Mouse (Mus musculus) lung, embryonic 14.5 days (tissue): Measurements from ENCODE around the gene Zbtb5. TPM values are rescaled to one million over a fixed set of nuclear protein-coding genes. Genes with fewer than 3 reads are reported as not detected.

Experiments
- ATAC-seq: fragments of 200-750 bp; cut with Nextera tagmentation; 2 replicates; pipeline ENCODE4 v1.8.0; 2017; ENCODE audit warnings: mild to moderate bottlenecking, moderate TSS enrichment, moderate library complexity; ENCODE audit not compliant: insufficient read depth
- DNase-seq: peaks from one replicate; pipeline ENCODE4 v3.0.0-alpha.2; 2015
- H3K27ac ChIP-seq: fragments of 300-500 bp; sonication (generic); 2 replicates; pipeline ENCODE4 v1.5.1; 2014; ENCODE audit warnings: low read depth, mild to moderate bottlenecking, moderate library complexity
- H3K27me3 ChIP-seq: fragments of 300-500 bp; sonication (generic); 2 replicates; pipeline ENCODE4 v1.6.1; 2014; ENCODE audit warnings: low read length, control low read depth; ENCODE audit not compliant: insufficient read depth
- H3K36me3 ChIP-seq: fragments of 300-500 bp; sonication (generic); 2 replicates; pipeline ENCODE4 v1.6.1; 2014; ENCODE audit warnings: control low read depth; ENCODE audit not compliant: insufficient read depth
- H3K4me1 ChIP-seq: fragments of 300-500 bp; sonication (generic); 2 replicates; pipeline ENCODE4 v1.6.1; 2014; ENCODE audit warnings: antibody characterized with exemption, control low read depth; ENCODE audit not compliant: insufficient read depth
- H3K4me2 ChIP-seq: fragments of 300-500 bp; sonication (generic); 2 replicates; pipeline ENCODE4 v1.6.1; 2014; ENCODE audit warnings: mild to moderate bottlenecking
- H3K4me3 ChIP-seq: fragments of 300-500 bp; sonication (generic); 2 replicates; pipeline ENCODE4 v1.5.1; 2014; ENCODE audit warnings: low read depth, low read length
- H3K9ac ChIP-seq: fragments of 300-500 bp; sonication (generic); 2 replicates; pipeline ENCODE4 v1.6.1; 2014
- H3K9me3 ChIP-seq: fragments of 300-500 bp; sonication (generic); 2 replicates; pipeline ENCODE4 v1.6.1; 2016; ENCODE audit warnings: low read depth, low read length, control low read depth
- CTCF ChIP-seq: IDR thresholded peaks from 2 replicates; pipeline ENCODE4 v1.5.1; 2016; ENCODE audit warnings: antibody characterized with exemption, low read depth
- WGBS: fragments of 180-500 bp; shearing (Covaris S2); extraction: QIAGEN DNeasy Blood & Tissue Kit; methylation state at CpG from one replicate; pipeline ENCODE4 v1.1.7; 2014; 5-methylcytosine and 5-hydroxymethylcytosine counted together
- polyA plus RNA-seq: library from polyadenylated mRNA; unstranded; fragments of >200 nt; fragmentation: Nextera tagmentation; extraction: Ambion mirVana; gene quantifications from 2 replicates; pipeline ENCODE4 v1.2.1, GENCODE M21; 2014

Gene Zbtb5
- polyA plus RNA-seq, 1 experiment from 2014 or later = 23.7 TPM

DNA sequence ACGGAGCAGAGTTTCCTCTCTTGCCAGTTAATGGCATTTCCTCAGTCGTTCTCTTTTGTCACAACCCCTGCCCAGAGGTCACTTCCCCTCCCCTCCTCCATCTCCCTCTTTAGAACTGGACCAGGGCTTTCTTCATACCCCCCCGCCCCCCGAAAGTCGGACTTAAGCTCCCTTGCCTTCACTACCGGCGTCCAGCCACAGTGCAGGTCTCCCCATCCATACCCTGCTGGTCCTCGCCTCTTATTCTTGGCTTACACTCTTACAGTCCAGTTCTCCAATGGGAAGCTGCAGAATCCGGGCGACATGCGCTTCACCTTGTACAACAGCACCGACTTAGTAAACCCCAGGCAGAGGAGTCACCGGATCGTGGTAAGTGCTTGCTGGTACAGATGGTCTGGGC is 6.8 kb upstream of the Zbtb5 start:
- Histone ChIP-seq H3K27me3 (no peaks in the 10 kb centered on the region), H3K9me3 (no peaks in the 10 kb centered on the region), H3K9ac (peak overlapping the region; percentile 63), H3K27ac (no peak overlapping the region), H3K4me2 (peak overlapping the region; percentile 96), H3K4me1 (no peaks in the 10 kb centered on the region; the same call in 1 of the 2 replicates), H3K36me3 (peaks cover 9% of the 10 kb centered on the region), H3K4me3 (peak overlapping the region; percentile 79)
- no peak for TF ChIP-seq CTCF
- ATAC-seq (peak; percentile 50), DNase-seq (no peak)
- WGBS = 2% methylated on average over 14 of the region's 14 CpGs

DNA sequence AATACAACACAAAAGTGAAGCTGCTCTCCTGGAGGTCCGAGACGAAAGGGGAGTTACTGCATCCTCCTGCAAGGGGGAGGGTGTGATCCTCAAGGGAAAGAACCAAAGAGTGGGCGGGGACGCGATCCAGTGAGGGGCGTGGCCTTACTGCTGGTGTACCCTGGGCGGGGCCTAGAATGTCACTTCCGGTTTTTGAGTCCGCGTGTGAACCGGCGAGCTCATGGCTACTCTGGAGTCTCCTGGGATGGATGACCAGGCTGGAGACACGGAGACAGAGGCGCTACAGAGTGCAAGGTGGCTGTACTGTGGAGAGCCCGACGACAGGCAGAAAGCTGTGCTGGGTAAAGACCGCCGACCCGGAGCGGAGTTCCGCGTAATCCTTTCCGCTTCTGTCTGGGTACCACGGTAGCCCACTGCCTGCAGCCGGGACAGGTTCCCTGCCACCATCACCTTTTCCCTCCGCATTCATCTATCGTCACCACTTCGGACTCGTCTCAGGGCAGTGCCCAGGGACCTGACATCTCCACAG is 6.3 kb upstream of the Zbtb5 start, which contains the start of gene Polr1e:
Gene Polr1e, plus strand, starts transcription at position 132 of the 529 bp plus-strand sequence.
- peak within 1 kb of the TSS; percentile 79 for H3K4me3 ChIP-seq
- peak within 1 kb of the TSS; percentile 96 for H3K4me2 ChIP-seq
- peak; percentile 99 for DNase-seq
- 0 out of 2 replicates have a peak within 1 kb of the TSS, but pooled peaks have one; percentile 33 for H3K27ac ChIP-seq
- peak within 1 kb of the TSS; percentile 63 for H3K9ac ChIP-seq
- no peaks in the 10 kb centered on the region for H3K9me3 ChIP-seq
- under 1% methylated on average over 29 of the region's 29 CpGs for WGBS
- H3K4me1 ChIP-seq = no peaks in the 10 kb centered on the region; the same call in 1 of the 2 replicates
- 0 out of 2 replicates have a peak, but pooled peaks cover 6% of the 10 kb centered on the region for H3K36me3 ChIP-seq
- ATAC-seq = peak; percentile 89
- TF ChIP-seq CTCF = 0 out of 2 replicates have a peak, but pooled peaks have one; percentile 2
- H3K27me3 ChIP-seq = no peaks in the 10 kb centered on the region

DNA sequence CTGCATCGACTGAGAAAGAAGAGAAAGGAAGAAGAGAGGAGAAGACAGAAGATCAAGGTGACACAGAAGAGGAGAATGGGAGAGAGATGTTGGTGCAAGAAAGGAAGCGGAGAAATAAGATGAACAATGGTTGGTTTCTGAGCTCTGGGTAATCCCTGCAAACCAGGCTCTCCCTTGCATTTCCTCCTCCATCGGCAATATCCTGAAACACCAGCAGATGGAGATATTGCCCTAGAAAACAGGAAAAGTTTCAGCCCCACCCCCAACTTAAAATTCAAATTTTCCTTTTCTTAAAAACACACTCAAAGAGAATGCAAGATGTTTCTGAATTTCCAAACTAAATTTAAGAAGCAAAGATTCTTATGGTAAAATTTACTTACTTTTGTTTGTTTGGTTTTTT is 3.4 kb upstream of the Zbtb5 start:
- H3K9ac ChIP-seq = no peak overlapping the region; the same call in 1 of the 2 replicates
- H3K27ac ChIP-seq = no peak overlapping the region
- WGBS = 10% methylated on average over 3 of the region's 3 CpGs
- no peaks in the 10 kb centered on the region for H3K27me3 ChIP-seq
- TF ChIP-seq CTCF = peak; percentile 74
- DNase-seq = peak; percentile 84
- no peak overlapping the region for H3K4me3 ChIP-seq
- no peak overlapping the region for H3K4me2 ChIP-seq
- no peaks in the 10 kb centered on the region; the same call in 1 of the 2 replicates for H3K4me1 ChIP-seq
- H3K36me3 ChIP-seq = no peaks in the 10 kb centered on the region
- ATAC-seq = no peak
- H3K9me3 ChIP-seq = no peaks in the 10 kb centered on the region

DNA sequence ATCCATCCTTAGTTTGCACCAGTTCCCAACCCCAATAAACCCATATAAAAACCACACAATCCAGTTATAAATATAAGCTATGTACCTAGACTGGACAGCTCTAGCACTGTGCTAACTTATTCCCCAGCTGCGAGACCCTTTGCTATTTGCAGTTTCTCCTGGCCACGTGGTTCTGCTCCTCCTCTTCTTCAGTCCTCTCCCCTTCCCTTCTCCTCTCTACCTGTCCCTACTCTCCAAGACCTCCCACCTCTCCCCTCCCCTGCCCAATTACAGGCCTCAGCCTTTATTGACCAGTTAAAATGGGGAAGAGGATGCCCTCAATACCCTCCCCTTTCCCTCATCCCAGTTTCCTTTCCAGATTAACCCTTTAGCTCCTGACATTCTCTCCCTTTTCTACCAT is 1.3 kb upstream of the Zbtb5 start:
- peak overlapping the region; percentile 79 for H3K4me3 ChIP-seq
- ATAC-seq (no peak), DNase-seq (no peak)
- H3K9me3 ChIP-seq = no peaks in the 10 kb centered on the region
- H3K27me3 ChIP-seq = no peaks in the 10 kb centered on the region
- H3K27ac ChIP-seq = no peak overlapping the region
- H3K36me3 ChIP-seq = no peaks in the 10 kb centered on the region
- peak overlapping the region; percentile 76 for H3K4me2 ChIP-seq
- H3K9ac ChIP-seq = peak overlapping the region; percentile 72
- WGBS = 3% methylated on average over 2 of the region's 2 CpGs
- no peak for TF ChIP-seq CTCF
- peaks cover 5% of the 10 kb centered on the region; the same call in 1 of the 2 replicates for H3K4me1 ChIP-seq

DNA sequence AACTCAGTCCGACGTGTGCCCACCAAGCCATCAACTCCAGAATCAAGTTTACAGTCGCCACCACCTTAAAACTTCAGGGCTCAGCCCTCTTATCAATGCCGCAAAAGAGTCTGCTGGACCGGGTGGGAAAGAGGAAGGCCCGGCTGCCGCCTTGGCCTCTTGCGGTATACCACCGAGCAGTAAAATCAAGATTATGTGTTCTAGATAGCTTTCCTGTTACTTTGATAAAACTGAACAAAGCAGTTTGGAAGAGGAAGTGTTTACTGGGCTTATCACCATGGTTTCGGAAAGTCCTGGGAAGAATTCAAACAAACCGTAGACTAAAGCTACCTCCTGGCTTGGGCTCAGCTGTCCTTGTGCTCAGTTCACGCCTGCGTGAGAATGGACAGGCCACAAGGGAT is 819 bp upstream of the Zbtb5 start:
- no peaks in the 10 kb centered on the region for H3K27me3 ChIP-seq
- peak overlapping the region; percentile 72 for H3K9ac ChIP-seq
- no peaks in the 10 kb centered on the region for H3K36me3 ChIP-seq
- peaks cover 5% of the 10 kb centered on the region; the same call in 1 of the 2 replicates for H3K4me1 ChIP-seq
- H3K9me3 ChIP-seq = no peaks in the 10 kb centered on the region
- H3K4me2 ChIP-seq = peak overlapping the region; percentile 76
- WGBS = 2% methylated on average over 13 of the region's 13 CpGs
- H3K4me3 ChIP-seq = peak overlapping the region; percentile 79
- peak overlapping the region; percentile 86 for H3K27ac ChIP-seq
- no peak for TF ChIP-seq CTCF
- DNase-seq (no peak), ATAC-seq (no peak)

DNA sequence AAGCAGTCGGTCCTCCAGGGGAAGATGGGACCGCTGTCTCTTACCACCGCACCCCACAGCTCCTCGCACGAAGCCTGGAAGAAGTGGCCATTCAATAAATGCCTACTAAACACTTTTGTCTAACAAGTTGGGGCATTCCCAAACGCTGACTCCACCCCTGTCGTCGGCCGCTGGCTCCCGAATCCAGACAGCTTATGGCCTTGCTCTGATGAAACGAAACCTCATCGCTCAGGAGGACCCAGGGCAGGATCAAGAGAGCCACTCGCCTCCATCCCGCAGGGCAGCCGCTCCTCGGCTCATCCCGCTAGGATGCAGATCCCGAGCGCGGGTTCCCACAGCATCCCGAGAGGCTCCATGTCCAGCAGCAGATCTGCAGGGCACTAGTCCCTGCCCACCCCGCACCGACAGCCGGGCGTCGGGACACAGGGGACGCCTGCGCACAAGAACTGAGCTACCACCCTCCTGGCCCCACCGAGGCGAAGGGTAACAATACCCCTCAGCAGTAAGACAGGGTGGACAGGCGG is 569 bp downstream of the Zbtb5 start:
- WGBS = under 1% methylated on average over 31 of the region's 31 CpGs
- peak; percentile 79 for DNase-seq
- Histone ChIP-seq H3K4me1 (peaks cover 5% of the 10 kb centered on the region; the same call in 1 of the 2 replicates), H3K36me3 (no peaks in the 10 kb centered on the region), H3K4me3 (peak overlapping the region; percentile 79), H3K27me3 (no peaks in the 10 kb centered on the region), H3K27ac (peak overlapping the region; percentile 98), H3K9me3 (no peaks in the 10 kb centered on the region), H3K9ac (peak overlapping the region; percentile 90), H3K4me2 (peak overlapping the region; percentile 75)
- TF ChIP-seq CTCF = no peak
- peak; percentile 82 for ATAC-seq

DNA sequence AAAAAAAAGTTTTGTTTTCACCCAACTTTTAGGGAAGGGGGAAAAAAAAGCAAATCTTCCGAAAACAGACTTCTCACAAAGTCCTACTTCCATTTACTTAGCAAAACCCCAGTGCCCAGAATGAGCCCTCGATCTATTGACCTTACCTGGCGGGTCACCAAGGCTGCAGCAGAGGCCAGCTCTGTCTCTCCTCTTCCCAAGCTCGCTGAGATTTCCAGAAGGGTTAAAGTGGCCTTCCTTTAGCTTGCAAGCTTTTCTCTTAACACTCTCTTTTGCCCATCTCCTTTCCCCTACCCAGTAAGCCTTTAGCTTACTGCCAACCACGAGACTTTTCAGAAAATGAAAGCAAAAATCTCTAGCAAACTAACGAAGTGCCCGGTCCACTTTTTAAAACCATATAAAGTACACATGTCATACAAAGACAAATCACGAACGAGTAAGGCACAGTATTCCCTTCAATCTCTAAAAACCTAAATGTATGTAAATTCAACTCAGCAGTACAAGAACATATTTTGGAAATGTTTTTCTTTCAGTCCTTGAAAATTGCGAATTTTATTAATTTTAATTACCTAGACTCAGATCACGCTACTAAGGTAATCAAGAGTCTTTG is 1.3 kb downstream of the Zbtb5 start:
- Histone ChIP-seq H3K9ac (peak overlapping the region; percentile 90), H3K36me3 (no peaks in the 10 kb centered on the region), H3K27me3 (no peaks in the 10 kb centered on the region), H3K9me3 (no peaks in the 10 kb centered on the region), H3K4me3 (peak overlapping the region; percentile 79), H3K4me2 (peak overlapping the region; percentile 75), H3K27ac (peak overlapping the region; percentile 98), H3K4me1 (peaks cover 5% of the 10 kb centered on the region; the same call in 1 of the 2 replicates)
- no peak for TF ChIP-seq CTCF
- peak; percentile 25 for DNase-seq
- 8% methylated on average over 11 of the region's 11 CpGs for WGBS
- no peak for ATAC-seq
